Mouse (Mus musculus) large intestine, adult 2 months (tissue): Measurements from ENCODE around the gene Ss18l1. TPM values are rescaled to one million over a fixed set of nuclear protein-coding genes. Genes with fewer than 3 reads are reported as not detected.

ENCODE experiments used
- DNase-seq: peaks from one replicate; pipeline ENCODE4 v3.0.0-alpha.2; 2012; ENCODE audit warnings: low read depth, low spot score
- WGBS: fragments of 180-500 bp; shearing (Covaris S2); methylation state at CpG from one replicate; pipeline ENCODE4 v1.1.7; 2018; 5-methylcytosine and 5-hydroxymethylcytosine counted together
- polyA plus RNA-seq: library from polyadenylated mRNA; depleted of rRNA; stranded (reverse); fragments of >200 nt; gene quantifications from 2 replicates; pipeline ENCODE4 v1.2.3, GENCODE M21; 2012

Ss18l1 gene
- polyA plus RNA-seq, 1 experiment, result 2.8 TPM

- 69% methylated on average over 8 of the region's 8 CpGs for WGBS
- no peak for DNase-seq
Observed at GRCm38 (mm10) chr2:180080680-180081079, 38.4 kb downstream of the Ss18l1 start.

- DNase-seq, result no peak
Observed at GRCm38 (mm10) chr2:180083063-180083462, 40.8 kb downstream of the Ss18l1 start.

GRCm38 (mm10) chr2:180084565-180084964, 42.3 kb downstream of the Ss18l1 start:
- WGBS, result 58% methylated on average over 3 of the region's 3 CpGs
- DNase-seq, result no peak

More at GRCm38 (mm10) chr2:180083063-180083462, 40.8 kb downstream of the Ss18l1 start:
- WGBS, result 92% methylated on average over 10 of the region's 10 CpGs

GRCm38 (mm10) chr2:180085926-180086636, 43.8 kb downstream of the Ss18l1 start:
- no peak for DNase-seq
- WGBS, result 82% methylated on average over 16 of the region's 16 CpGs

- no peak for DNase-seq
- 85% methylated on average over 5 of the region's 5 CpGs for WGBS
Observed at GRCm38 (mm10) chr2:180086637-180087027, 44.3 kb downstream of the Ss18l1 start.

- no peak for DNase-seq
- WGBS, result 90% methylated on average over 4 of the region's 4 CpGs
Observed at GRCm38 (mm10) chr2:180087472-180087871, 45.2 kb downstream of the Ss18l1 start.

- 52% methylated on average over 11 of the region's 11 CpGs for WGBS
- DNase-seq, result no peak
Observed at GRCm38 (mm10) chr2:180090285-180090684, 48.0 kb downstream of the Ss18l1 start.

GRCm38 (mm10) chr2:180095711-180096110, 53.4 kb downstream of the Ss18l1 start:
- no peak for DNase-seq
- 41% methylated on average over 5 of the region's 5 CpGs for WGBS

- 34% methylated on average over 3 of the region's 3 CpGs for WGBS
- DNase-seq, result no peak
Observed at GRCm38 (mm10) chr2:180097585-180097984, 55.3 kb downstream of the Ss18l1 start.

GRCm38 (mm10) chr2:180098167-180098566, 55.9 kb downstream of the Ss18l1 start:
- 49% methylated on average over 5 of the region's 5 CpGs for WGBS
- DNase-seq, result no peak

- 3% methylated on average over 15 of the region's 15 CpGs for WGBS
- DNase-seq, result no peak
Observed at GRCm38 (mm10) chr2:180099529-180099928, 57.2 kb downstream of the Ss18l1 start.

- no peak for DNase-seq
Observed at GRCm38 (mm10) chr2:180103151-180103977, 61.1 kb downstream of the Ss18l1 start.

GRCm38 (mm10) chr2:180103978-180104658, 61.8 kb downstream of the Ss18l1 start, which contains the start of gene Hrh3:
Hrh3 (minus strand) TSS chr2:180104488.
- under 1% methylated on average over 87 of the region's 87 CpGs for WGBS
- DNase-seq, result no peak

More at GRCm38 (mm10) chr2:180103151-180103977, 61.1 kb downstream of the Ss18l1 start:
- WGBS, result 3% methylated on average over 57 of the region's 57 CpGs

- no peak for DNase-seq
- WGBS, result 9% methylated on average over 24 of the region's 24 CpGs
Observed at GRCm38 (mm10) chr2:180104659-180105377, 62.5 kb downstream of the Ss18l1 start.

- WGBS, result 31% methylated on average over 8 of the region's 8 CpGs
- no peak for DNase-seq
Observed at GRCm38 (mm10) chr2:180105441-180106190, 63.3 kb downstream of the Ss18l1 start.

GRCm38 (mm10) chr2:180107081-180107480, 64.8 kb downstream of the Ss18l1 start:
- WGBS, result 62% methylated on average over 4 of the region's 4 CpGs

GRCm38 (mm10) chr2:180108285-180108684, 66.0 kb downstream of the Ss18l1 start:
- 32% methylated on average over 6 of the region's 6 CpGs for WGBS

More at GRCm38 (mm10) chr2:180107081-180107480, 64.8 kb downstream of the Ss18l1 start:
- no peak for DNase-seq

More at GRCm38 (mm10) chr2:180108285-180108684, 66.0 kb downstream of the Ss18l1 start:
- DNase-seq, result no peak
